Mouse (Mus musculus) megakaryocyte, embryonic 14.5 days (primary cell): ENCODE results near the gene Pip4k2b. TPM values are rescaled to one million over a fixed set of nuclear protein-coding genes. Genes with fewer than 3 reads are reported as not detected.

Experiments used
- H3K27me3 ChIP-seq: replicated peaks from 2 replicates; pipeline ENCODE3; 2012; ENCODE audit warnings: inconsistent platforms
- H3K36me3 ChIP-seq: replicated peaks from 2 replicates; pipeline ENCODE3; 2012; ENCODE audit warnings: low read length, inconsistent platforms, mixed read lengths
- H3K4me1 ChIP-seq: 2 replicates; pipeline ENCODE4 v1.6.1; 2012; ENCODE audit warnings: inconsistent platforms
- H3K4me3 ChIP-seq: replicated peaks from 2 replicates; pipeline ENCODE3; 2012; ENCODE audit warnings: moderate library complexity, mild to moderate bottlenecking, inconsistent platforms
- H3K9me3 ChIP-seq: 2 replicates; pipeline ENCODE4 v1.6.1; 2012; ENCODE audit warnings: inconsistent platforms
- FLI1 ChIP-seq: IDR thresholded peaks from 2 replicates; pipeline ENCODE4 v1.6.1; 2012; ENCODE audit warnings: low read length, inconsistent platforms, mixed read lengths
- GATA1 ChIP-seq: IDR thresholded peaks from 3 replicates; pipeline ENCODE4 v1.6.1; 2012; ENCODE audit warnings: mixed read lengths, low read length, inconsistent platforms, borderline replicate concordance
- polyA plus RNA-seq: library from polyadenylated mRNA; stranded (reverse); fragments of >175 nt; gene quantifications from 2 replicates; pipeline ENCODE4 v1.2.3, GENCODE M21; 2012; ENCODE audit warnings: low replicate concordance; ENCODE audit not compliant: insufficient read depth

Gene Pip4k2b
- polyA plus RNA-seq, 1 experiment, result 31.7 TPM

GRCm38 (mm10) chr11:97758942-97759341, 14.4 kb upstream of the Pip4k2b start:
- H3K4me1 ChIP-seq, result peaks cover 30% of the 10 kb centered on the region
- peaks cover 89% of the 10 kb centered on the region for H3K36me3 ChIP-seq
- no peak for TF ChIP-seq FLI1
- no peak for TF ChIP-seq GATA1
- H3K4me3 ChIP-seq, result peak overlapping the region; percentile 25
- 0 out of 2 replicates have a peak, but pooled peaks cover 3% of the 10 kb centered on the region for H3K9me3 ChIP-seq
- H3K27me3 ChIP-seq, result no peaks in the 10 kb centered on the region

DNA sequence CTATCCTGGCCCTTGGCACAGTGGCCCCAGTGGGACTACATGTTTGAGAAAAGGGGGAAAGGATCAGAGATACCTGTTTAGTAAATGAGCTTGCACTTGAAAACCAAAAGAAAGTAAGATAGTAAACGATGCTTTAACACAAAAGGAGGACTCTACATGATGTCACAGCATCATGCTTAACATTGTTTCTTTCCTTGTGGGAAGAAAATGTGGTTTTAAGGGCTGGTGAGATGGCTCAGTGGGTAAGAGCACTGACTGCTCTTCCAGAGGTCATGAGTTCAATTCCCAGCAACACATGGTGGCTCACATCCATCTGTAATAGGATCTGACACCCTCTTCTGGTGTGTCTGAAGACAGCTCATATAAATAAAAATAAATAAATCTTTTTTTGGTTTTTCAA, 13.6 kb upstream of the Pip4k2b start:
- TF ChIP-seq FLI1, result no peak
- TF ChIP-seq GATA1, result no peak
- H3K36me3 ChIP-seq, result peaks cover 91% of the 10 kb centered on the region
- no peak overlapping the region for H3K4me3 ChIP-seq
- H3K4me1 ChIP-seq, result peaks cover 31% of the 10 kb centered on the region
- no peaks in the 10 kb centered on the region for H3K27me3 ChIP-seq
- 0 out of 2 replicates have a peak, but pooled peaks cover 3% of the 10 kb centered on the region for H3K9me3 ChIP-seq

- H3K9me3 ChIP-seq, result no peaks in the 10 kb centered on the region
These were observed 8.8 kb upstream of the Pip4k2b start for GRCm38 (mm10) chr11:97753277-97753676.

GRCm38 (mm10) chr11:97748496-97748895, 4.0 kb upstream of the Pip4k2b start:
- TF ChIP-seq GATA1, result no peak
- no peak for TF ChIP-seq FLI1
- peaks cover 19% of the 10 kb centered on the region for H3K4me1 ChIP-seq
- H3K4me3 ChIP-seq, result no peak overlapping the region
- no peaks in the 10 kb centered on the region for H3K27me3 ChIP-seq
- no peaks in the 10 kb centered on the region for H3K9me3 ChIP-seq
- H3K36me3 ChIP-seq, result peaks cover 74% of the 10 kb centered on the region

More at GRCm38 (mm10) chr11:97753277-97753676, 8.8 kb upstream of the Pip4k2b start:
- no peak for TF ChIP-seq FLI1
- TF ChIP-seq GATA1, result no peak
- peaks cover 21% of the 10 kb centered on the region for H3K4me1 ChIP-seq
- H3K36me3 ChIP-seq, result peaks cover 92% of the 10 kb centered on the region
- no peaks in the 10 kb centered on the region for H3K27me3 ChIP-seq
- no peak overlapping the region for H3K4me3 ChIP-seq

DNA sequence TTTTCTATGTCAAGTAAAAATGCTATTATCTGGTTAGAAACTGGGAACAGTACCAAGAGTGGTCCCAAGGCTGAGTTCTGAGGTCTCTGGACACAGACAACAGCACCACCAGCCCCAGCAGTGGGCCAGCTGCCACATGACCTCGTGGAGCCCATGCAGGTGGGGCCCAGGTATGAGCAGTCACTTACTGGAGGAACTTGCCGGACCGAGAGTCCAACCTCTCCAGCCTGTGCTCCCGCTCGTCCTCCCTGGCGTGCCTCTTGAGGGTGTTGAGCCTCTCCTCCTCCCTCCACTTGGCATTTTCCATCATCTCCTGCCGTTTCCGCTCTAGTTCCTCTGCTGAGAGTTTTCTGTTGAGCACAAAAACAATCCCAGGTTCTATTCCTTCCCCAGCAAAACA, 3.3 kb upstream of the Pip4k2b start:
- no peaks in the 10 kb centered on the region for H3K9me3 ChIP-seq
- H3K27me3 ChIP-seq, result no peaks in the 10 kb centered on the region
- H3K4me3 ChIP-seq, result no peak overlapping the region
- TF ChIP-seq GATA1 (no peak), FLI1 (no peak)
- peaks cover 23% of the 10 kb centered on the region for H3K4me1 ChIP-seq
- peaks cover 66% of the 10 kb centered on the region for H3K36me3 ChIP-seq

DNA sequence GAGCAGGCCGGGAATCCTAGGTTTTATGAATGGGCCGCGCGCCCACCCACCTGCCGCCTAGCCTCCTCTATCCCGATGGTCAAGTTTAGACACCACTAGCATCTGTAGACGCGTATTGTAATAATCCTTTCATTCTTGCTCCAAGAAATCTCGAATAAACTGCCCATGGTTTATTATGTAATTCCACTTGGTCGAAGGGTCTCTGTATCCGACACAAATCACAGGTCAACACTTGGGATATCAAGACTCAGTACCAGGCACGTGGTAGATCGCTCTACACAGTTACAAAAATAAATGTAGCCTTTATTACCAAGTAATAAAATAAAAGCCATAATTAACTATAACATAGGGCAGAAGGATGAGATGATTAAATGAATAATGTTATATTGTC, 822 bp upstream of the Pip4k2b start:
- peaks cover 54% of the 10 kb centered on the region for H3K36me3 ChIP-seq
- H3K9me3 ChIP-seq, result no peaks in the 10 kb centered on the region
- H3K27me3 ChIP-seq, result no peaks in the 10 kb centered on the region
- peak overlapping the region; percentile 99 for H3K4me3 ChIP-seq
- no peak for TF ChIP-seq FLI1
- peaks cover 39% of the 10 kb centered on the region for H3K4me1 ChIP-seq

DNA sequence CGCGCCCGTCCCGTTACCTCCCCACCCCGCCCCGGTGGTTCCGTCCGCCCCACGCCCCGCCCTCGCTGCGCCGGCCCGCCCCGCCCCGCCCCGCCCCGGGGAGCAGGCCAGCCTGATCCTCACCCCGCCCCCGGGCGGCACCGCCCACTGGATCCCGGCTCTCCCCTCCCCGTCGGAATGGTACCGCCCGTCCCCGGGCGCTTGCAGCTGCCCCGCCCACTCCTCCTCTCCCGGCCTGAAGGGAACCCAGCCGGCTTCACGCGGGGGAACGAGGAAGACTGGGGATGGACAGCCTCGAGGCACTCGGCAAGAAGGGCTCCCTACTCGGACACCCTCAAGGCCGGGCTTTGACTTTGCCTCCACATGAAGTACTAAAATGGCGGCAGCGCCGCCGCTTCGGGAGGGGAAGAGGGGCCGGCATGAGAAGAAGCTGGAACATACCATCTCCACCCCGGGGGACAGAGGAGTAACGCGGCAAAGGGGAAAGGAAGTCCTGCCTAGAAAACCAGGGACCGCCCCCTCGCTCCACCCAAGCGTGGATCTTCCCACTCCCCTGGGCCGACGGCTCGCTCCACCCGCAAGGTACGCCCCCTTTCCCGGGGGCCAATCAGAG, 320 bp upstream of the Pip4k2b start:
- Histone ChIP-seq H3K4me1 (peaks cover 44% of the 10 kb centered on the region), H3K27me3 (no peaks in the 10 kb centered on the region), H3K4me3 (peak overlapping the region; percentile 99), H3K9me3 (no peaks in the 10 kb centered on the region), H3K36me3 (peaks cover 54% of the 10 kb centered on the region)
- TF ChIP-seq FLI1 (no peak), GATA1 (no peak)

- Histone ChIP-seq H3K4me1 (peaks cover 51% of the 10 kb centered on the region), H3K36me3 (peaks cover 54% of the 10 kb centered on the region), H3K9me3 (no peaks in the 10 kb centered on the region), H3K4me3 (peak overlapping the region; percentile 99), H3K27me3 (no peaks in the 10 kb centered on the region)
- TF ChIP-seq GATA1, result no peak
- no peak for TF ChIP-seq FLI1
These were observed 1.1 kb downstream of the Pip4k2b start for GRCm38 (mm10) chr11:97743423-97743822.

DNA sequence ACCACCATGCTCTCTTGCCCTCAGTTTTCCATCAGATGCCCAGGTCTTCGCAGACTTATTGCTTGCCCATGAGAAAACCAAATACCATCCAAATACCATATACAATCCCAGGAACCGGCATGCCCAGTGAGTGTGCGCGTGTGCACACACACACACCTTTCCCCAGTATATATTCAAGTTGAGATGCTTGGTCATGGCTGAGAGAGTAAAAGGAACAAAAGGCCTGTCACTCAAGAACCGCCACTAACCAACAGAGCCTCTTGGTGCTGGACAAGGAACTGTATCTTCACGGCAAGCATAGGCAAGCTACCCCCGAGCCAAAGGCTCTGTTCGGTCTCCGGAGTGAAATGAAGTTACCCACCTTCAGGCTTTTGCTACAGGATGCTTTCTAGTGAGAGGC, 1.9 kb downstream of the Pip4k2b start:
- H3K9me3 ChIP-seq, result no peaks in the 10 kb centered on the region
- no peak for TF ChIP-seq GATA1
- TF ChIP-seq FLI1, result no peak
- no peaks in the 10 kb centered on the region for H3K27me3 ChIP-seq
- peak overlapping the region; percentile 99 for H3K4me3 ChIP-seq
- peaks cover 53% of the 10 kb centered on the region for H3K36me3 ChIP-seq
- H3K4me1 ChIP-seq, result peaks cover 59% of the 10 kb centered on the region

DNA sequence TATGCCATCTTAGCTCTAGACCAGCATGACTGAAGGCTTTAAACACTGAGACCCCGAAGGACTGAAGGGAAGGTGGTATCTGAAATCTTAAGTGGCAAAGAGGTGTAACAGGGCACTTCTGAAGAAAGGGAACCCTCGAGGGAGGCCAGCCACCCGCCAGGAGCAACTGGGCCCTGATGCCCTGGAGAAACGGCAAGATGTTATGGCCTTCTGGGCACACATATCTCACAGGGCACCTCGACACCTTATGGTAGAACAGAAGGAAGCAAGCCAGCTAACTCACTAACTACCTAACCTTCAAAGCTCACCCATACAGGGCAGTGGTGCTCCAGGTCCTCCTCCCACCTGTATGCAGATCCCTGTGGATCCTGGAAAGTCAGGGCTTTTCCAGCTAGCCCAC, 2.3 kb downstream of the Pip4k2b start:
- no peak for TF ChIP-seq FLI1
- TF ChIP-seq GATA1, result no peak
- Histone ChIP-seq H3K4me1 (peaks cover 64% of the 10 kb centered on the region), H3K27me3 (no peaks in the 10 kb centered on the region), H3K4me3 (peak overlapping the region; percentile 99), H3K9me3 (no peaks in the 10 kb centered on the region), H3K36me3 (peaks cover 53% of the 10 kb centered on the region)
